Mouse (Mus musculus): Measurements from ENCODE around the gene Gm8909. TPM values are rescaled to one million over a fixed set of nuclear protein-coding genes. Genes with fewer than 3 reads are reported as not detected.
"Not testable (repeated sequence)": the region's sequence is repeated elsewhere in the genome, so short reads cannot be mapped to it uniquely, and the experiment has no call there.

Gm8909 gene
- not detected in 2 replicates for total RNA-seq (2021)
- long read RNA-seq: 0 reads

GRCm38 (mm10) chr17:36168039-36168652, at the start of gene Gm8909:
Gene Gm8909 (minus strand): TSS chr17:36168537.
- peak; percentile 23 for DNase-seq

GRCm38 (mm10) chr17:36215586-36215985, 47.2 kb upstream of the Gm8909 start:
- no peak for DNase-seq

GRCm38 (mm10) chr17:36206846-36207245, 38.5 kb upstream of the Gm8909 start:
- no peak for DNase-seq

- DNase-seq: no peak
These were observed 37.5 kb upstream of the Gm8909 start for GRCm38 (mm10) chr17:36205862-36206261.

GRCm38 (mm10) chr17:36205456-36205855, 37.1 kb upstream of the Gm8909 start:
- DNase-seq: no peak

- no peak for DNase-seq
These were observed 33.5 kb upstream of the Gm8909 start for GRCm38 (mm10) chr17:36201851-36202250.

GRCm38 (mm10) chr17:36198317-36198716, 30.0 kb upstream of the Gm8909 start:
- DNase-seq: no peak

GRCm38 (mm10) chr17:36194471-36194870, 26.1 kb upstream of the Gm8909 start:
- no peak for DNase-seq

- peak; percentile 70 for DNase-seq
These were observed 25.3 kb upstream of the Gm8909 start for GRCm38 (mm10) chr17:36193546-36194141.

- DNase-seq: no peak
These were observed 24.0 kb upstream of the Gm8909 start for GRCm38 (mm10) chr17:36192371-36192770.

- DNase-seq: no peak
These were observed 21.8 kb upstream of the Gm8909 start, which contains the start of gene H2-T3 for GRCm38 (mm10) chr17:36190169-36190507. Gene H2-T3 (minus strand): TSS chr17:36190287.

GRCm38 (mm10) chr17:36189491-36190168, 21.3 kb upstream of the Gm8909 start:
- no peak for DNase-seq

- DNase-seq: no peak
These were observed 19.2 kb upstream of the Gm8909 start for GRCm38 (mm10) chr17:36187540-36187939.

GRCm38 (mm10) chr17:36182212-36182611, 13.9 kb upstream of the Gm8909 start:
- DNase-seq: no peak

- not testable (repeated sequence) for DNase-seq
These were observed 11.1 kb upstream of the Gm8909 start for GRCm38 (mm10) chr17:36179446-36179845.

GRCm38 (mm10) chr17:36178938-36179337, 10.6 kb upstream of the Gm8909 start:
- peak; percentile 23 for DNase-seq

- DNase-seq: not testable (repeated sequence)
These were observed 7.8 kb upstream of the Gm8909 start for GRCm38 (mm10) chr17:36176132-36176531.

GRCm38 (mm10) chr17:36170287-36170814, 2.0 kb upstream of the Gm8909 start:
- no peak for DNase-seq

GRCm38 (mm10) chr17:36169753-36170152, 1.4 kb upstream of the Gm8909 start:
- DNase-seq: no peak

GRCm38 (mm10) chr17:36169094-36169493, 757 bp upstream of the Gm8909 start:
- not testable (repeated sequence) for DNase-seq

GRCm38 (mm10) chr17:36167306-36168038, 865 bp downstream of the Gm8909 start:
- no peak for DNase-seq

GRCm38 (mm10) chr17:36166901-36167300, 1.4 kb downstream of the Gm8909 start:
- not testable (repeated sequence) for DNase-seq
